In genomic region chr17:56139858-56140595, GRCm38 (mm10) we compare ENCODE assay signal across 8 mouse cellular contexts. TPM values are rescaled to one million over a fixed set of nuclear protein-coding genes. Genes with fewer than 3 reads are reported as not detected.
A peak's percentile ranks its signal among the peaks of the same experiment; 100 is the strongest.
DNase-seq lines count a peak whose midpoint lies in the region; ATAC-seq and TF ChIP-seq lines count a peak whose summit lies in the region.

TSS of gene Sema6b (minus strand) at chr17:56140343.

- DNase-seq in G1E (ENCODE audit: low spot score): no peak
- DNase-seq in embryo, embryonic 10.5 days (ENCODE audit: low spot score): peak; percentile 74
- DNase-seq in layer of hippocampus, postnatal 10 days (ENCODE audit: low spot score in 2 of 2): peak; percentile 87 to 90
- DNase-seq in lung, postnatal 36 days: peak; percentile 35
- DNase-seq in right cerebral cortex, postnatal 36 days (ENCODE audit: low spot score in 2 of 2): peak; percentile 68 to 71

- H3K27me3 ChIP-seq in C2C12 (ENCODE audit: control insufficient read depth, insufficient read depth, insufficient read length) (peaks cover 74% of the 10 kb centered on the region), G1E (ENCODE audit: insufficient read depth, low read length) (peaks cover 78% of the 10 kb centered on the region)
- H3K27me3 ChIP-seq in heart, embryonic 14.5 days (ENCODE audit: control insufficient read depth, insufficient read depth, low read length): peaks cover 81% of the 10 kb centered on the region

- no peak for ATAC-seq in G1E (ENCODE audit: extremely low read depth, insufficient number of reproducible peaks, low FRiP score, poor library complexity, severe bottlenecking)
- ATAC-seq in heart, embryonic 14.5 days (ENCODE audit: insufficient number of reproducible peaks, insufficient read depth, low FRiP score, low read depth): no peak
- ATAC-seq in megakaryocyte-erythroid progenitor cell, adult 5-6 weeks (replicated peaks; ENCODE audit: low FRiP score, low TSS enrichment, poor library complexity, severe bottlenecking): no peak

- H3K4me1 ChIP-seq in G1E (ENCODE audit: insufficient read depth, low read depth, low read length): peaks cover 27% of the 10 kb centered on the region
- peaks cover 4 to 18% of the 10 kb centered on the region in 2 experiments; a peak in 3 of 4 replicates for H3K4me1 ChIP-seq in heart, embryonic 14.5 days (ENCODE audit: control insufficient read depth in 2 of 2, insufficient read depth in 2 of 2, low read length in 2 of 2)

- peak within 1 kb of the TSS; percentile 99 for H3K4me2 ChIP-seq in heart, embryonic 14.5 days (ENCODE audit: low read length)

- H3K79me3 ChIP-seq in C2C12 (ENCODE audit: low read depth): no peaks in the 10 kb centered on the region

- H3K9me3 ChIP-seq in G1E (replicated peaks): 0 out of 2 replicates have a peak, but pooled peaks cover 3% of the 10 kb centered on the region
- no peaks in the 10 kb centered on the region for H3K9me3 ChIP-seq in heart, embryonic 14.5 days (ENCODE audit: control insufficient read depth, low read length)

- H3K9ac ChIP-seq in heart, embryonic 14.5 days (ENCODE audit: low read length): peak within 1 kb of the TSS; percentile 62

- H3K36me3 ChIP-seq in C2C12 (ENCODE audit: control insufficient read depth, insufficient read depth) (no peaks in the 10 kb centered on the region), G1E (replicated peaks) (no peaks in the 10 kb centered on the region)
- no peaks in the 10 kb centered on the region for H3K36me3 ChIP-seq in heart, embryonic 14.5 days (ENCODE audit: control insufficient read depth, insufficient read depth, low read length)

- WGBS in heart, embryonic 14.5 days: 1% methylated on average over 75 of the region's 79 CpGs

- H3ac ChIP-seq in C2C12 (ENCODE audit: control insufficient read depth, insufficient read length, low read depth): peak within 1 kb of the TSS; percentile 36

- no peak within 1 kb of the TSS for H3K27ac ChIP-seq in heart, embryonic 14.5 days (replicated peaks in 1 of 2; ENCODE audit: control insufficient read depth in 1 of 2, insufficient read depth in 1 of 2, low read depth in 2 of 2, low read length in 2 of 2)

- TF ChIP-seq CTCF in C2C12 (IDR thresholded peaks at IDR 0.05; ENCODE audit: control insufficient read depth, insufficient read depth, insufficient read length): no peak
- TF ChIP-seq CTCF in G1E (IDR thresholded peaks at IDR 0.05; ENCODE audit: low read depth, low read length): no peak

- no peak within 1 kb of the TSS for H3K4me3 ChIP-seq in C2C12 (ENCODE audit: insufficient read depth, poor library complexity, severe bottlenecking)
- peak within 1 kb of the TSS; percentile 68 for H3K4me3 ChIP-seq in G1E (ENCODE audit: low read depth, low read length)
- H3K4me3 ChIP-seq in heart, embryonic 14.5 days (ENCODE audit: control insufficient read depth in 1 of 2, insufficient read depth in 1 of 2, low read depth in 1 of 2, low read length in 2 of 2): peak within 1 kb of the TSS; percentile 50 to 67

- no peaks in the 10 kb centered on the region for H3K79me2 ChIP-seq in C2C12 (ENCODE audit: control insufficient read depth, insufficient read depth)

TF ChIP-seq in C2C12, 6 proteins besides CTCF, POLR2A, EP300 and RAD21:
- TF ChIP-seq MYOD1 (IDR thresholded peaks at IDR 0.05; ENCODE audit: control insufficient read depth, insufficient read length, low read depth): no peak
- TF ChIP-seq FOSL1 (IDR thresholded peaks at IDR 0.05; ENCODE audit: insufficient read depth, low read length, poor library complexity, severe bottlenecking): no peak
- no peak for TF ChIP-seq MYOG (IDR thresholded peaks at IDR 0.05; ENCODE audit: control insufficient read depth, extremely low read depth, insufficient read length)
- TF ChIP-seq CEBPB (IDR thresholded peaks at IDR 0.05; ENCODE audit: low read depth): no peak
- TF ChIP-seq USF1 (IDR thresholded peaks at IDR 0.05; ENCODE audit: low read depth): no peak
- no peak for TF ChIP-seq MAX (IDR thresholded peaks at IDR 0.05)

RNA-seq across cellular contexts. Expression of gene Sema6b, which starts in this region (rescaled TPM):
- 0.81 TPM for polyA plus RNA-seq in C2C12 (2012; fragmentation: generic; extraction: Trizol)
- 2.7 and 4.0 TPM in 2 replicates for total RNA-seq in G1E (2014; fragmentation: Nextera tagmentation)
- 3.4 and 3.6 TPM in 2 replicates for total RNA-seq in G1E (2017)
- 14.1 and 16.1 TPM in 2 replicates for polyA plus RNA-seq in G1E (2012)
- polyA plus RNA-seq in heart, embryonic 14.5 days (2014; fragmentation: Nextera tagmentation; extraction: Ambion mirVana): 0.55 and 0.85 TPM in 2 replicates
- 100 to 1,000 TPM; 117 to 125 TPM for total RNA-seq in layer of hippocampus, postnatal 10 days (2021)
- 0.24 TPM in 1 of 2 replicates, not detected in the other for total RNA-seq in megakaryocyte-erythroid progenitor cell, adult 5-6 weeks (2014; fragmentation: Nextera tagmentation)
- 0.42 TPM in 1 of 2 replicates, not detected in the other for total RNA-seq in megakaryocyte-erythroid progenitor cell, adult 5-6 weeks (2017)

Comparison
In these comparisons a context has a peak if more than half of its experiments do, and no peak if none do; other contexts are left out.
1. RNA of gene Sema6b (total RNA-seq): 117 to 125 TPM in layer of hippocampus, postnatal 10 days; 2.7 to 4.0 TPM in G1E and 0.24 to 0.42 TPM in megakaryocyte-erythroid progenitor cell, adult 5-6 weeks; every median in the first group is over 10 times any median in the second.